9 mouse cellular contexts compared by ENCODE assay signal in the genomic region with DNA sequence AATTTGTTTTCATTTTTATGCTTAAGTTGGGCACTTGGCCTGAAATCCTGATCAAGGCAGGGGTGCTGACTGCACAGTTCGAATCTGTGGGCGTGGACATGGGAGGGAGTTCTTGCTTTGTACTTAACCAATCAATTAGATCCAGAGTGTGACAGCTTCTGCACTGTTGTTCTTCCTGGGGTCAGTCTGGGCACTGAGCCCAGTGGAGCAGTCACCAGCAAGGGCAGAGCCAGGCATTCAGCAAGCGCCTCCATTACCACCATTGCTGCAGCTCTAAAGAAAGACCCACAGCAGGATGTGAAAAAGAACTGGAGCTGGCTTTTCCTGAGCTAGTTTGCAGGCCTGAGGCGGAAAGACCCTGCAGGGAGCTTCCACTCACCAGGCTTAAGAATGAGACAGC. TPM values are rescaled to one million over a fixed set of nuclear protein-coding genes. Genes with fewer than 3 reads are reported as not detected.
A peak's percentile ranks its signal among the peaks of the same experiment; 100 is the strongest.
DNase-seq lines count a peak whose midpoint lies in the region; TF ChIP-seq lines count a peak whose summit lies in the region.
"Had no signal": no experiment of that assay in that cellular context is flagged by ENCODE, and none has a peak within 500 bp of the region (broad histone marks: within the 10 kb centered on the region; RNA-seq: fewer than 3 reads in every experiment).

No protein-coding gene starts in this region.

- 0 out of 2 replicates have a peak overlapping the region, but pooled peaks have one; percentile 10 for H3K4me3 ChIP-seq in bone marrow macrophage, adult 2 months (ENCODE audit: insufficient read depth, low read length)
- peak overlapping the region; percentile 2; the same call in 1 of the 2 replicates for H3K4me3 ChIP-seq in midbrain, embryonic 10.5 days

- TF ChIP-seq POLR2A in bone marrow macrophage, adult 2 months (IDR thresholded peaks at IDR 0.05; ENCODE audit: borderline replicate concordance, low read depth, low read length), result no peak

- TF ChIP-seq CTCF in bone marrow macrophage, adult 2 months (IDR thresholded peaks at IDR 0.05; ENCODE audit: low read depth, low read length), result no peak

- intact Hi-C loops in heart, postnatal 14 days (cut with DNase I), result no loop called here

- H3K27me3 ChIP-seq in midbrain, embryonic 10.5 days (ENCODE audit: low read depth, poor library complexity, severe bottlenecking), result no peaks in the 10 kb centered on the region
- H3K27me3 ChIP-seq: CH12.LX had no signal

- WGBS in midbrain, embryonic 10.5 days, result 15% methylated on average over 4 of the region's 4 CpGs

- peak; percentile 32 to 53 for DNase-seq in cerebellum, postnatal 25 days
- DNase-seq in cerebellum, postnatal 36 days, result no peak
- peak; percentile 51 to 66 for DNase-seq in heart, postnatal 14 days
- peak; percentile 66 to 79 for DNase-seq in kidney, postnatal 4 days
- DNase-seq in midbrain, embryonic 10.5 days (ENCODE audit: low spot score), result peak; percentile 54
- no peak for DNase-seq in urinary bladder, adult 2 months (ENCODE audit: low spot score)
- no peak for DNase-seq in natural killer cell, adult 2 months (ENCODE audit: low spot score in 2 of 2)

- H3K9me3 ChIP-seq in midbrain, embryonic 10.5 days (replicated peaks), result no peaks in the 10 kb centered on the region

- H3K27ac ChIP-seq in bone marrow macrophage, adult 2 months (ENCODE audit: insufficient read depth, low read depth, low read length), result no peak overlapping the region
- H3K27ac ChIP-seq in midbrain, embryonic 10.5 days (replicated peaks), result peak overlapping the region; percentile 67

- H3K4me1 ChIP-seq in bone marrow macrophage, adult 2 months (ENCODE audit: control insufficient read depth, insufficient read depth, low read length), result peaks cover 18% of the 10 kb centered on the region
- peaks cover 31% of the 10 kb centered on the region for H3K4me1 ChIP-seq in midbrain, embryonic 10.5 days

- H3K36me3 ChIP-seq in midbrain, embryonic 10.5 days, result no peaks in the 10 kb centered on the region

RNA-seq across cellular contexts. Expression of a gene that starts 38.0 kb away (rescaled TPM):
- 1.3 and 2.4 TPM in 2 replicates for polyA plus RNA-seq in bone marrow macrophage, adult 2 months (2012; ENCODE audit: insufficient read depth, insufficient read length, missing spikeins)
- 10 to 100 TPM; 19.4 to 20.0 TPM for total RNA-seq in heart, postnatal 14 days (2021)
- 20.8 and 26.3 TPM in 2 replicates for polyA plus RNA-seq in midbrain, embryonic 10.5 days (2016; fragmentation: Nextera tagmentation; extraction: Ambion mirVana)
- polyA plus RNA-seq in urinary bladder, adult 2 months (2012; rRNA removed), result 25.6 and 30.8 TPM in 2 replicates

RNA-seq across cellular contexts. Expression of a gene that starts 48.9 kb away (rescaled TPM):
- polyA plus RNA-seq in bone marrow macrophage, adult 2 months (2012; ENCODE audit: insufficient read depth, insufficient read length, missing spikeins), result 6.2 and 6.8 TPM in 2 replicates
- 10 to 100 TPM; 10.4 to 11.9 TPM for total RNA-seq in heart, postnatal 14 days (2021)
- 17.8 and 21.2 TPM in 2 replicates for polyA plus RNA-seq in midbrain, embryonic 10.5 days (2016; fragmentation: Nextera tagmentation; extraction: Ambion mirVana)
- polyA plus RNA-seq in urinary bladder, adult 2 months (2012; rRNA removed), result 19.6 and 26.7 TPM in 2 replicates

RNA-seq across cellular contexts. Expression of a gene that starts 56.9 kb away (rescaled TPM):
- polyA plus RNA-seq in bone marrow macrophage, adult 2 months (2012; ENCODE audit: insufficient read depth, insufficient read length, missing spikeins), result 1.5 and 3.5 TPM in 2 replicates
- total RNA-seq in heart, postnatal 14 days (2021), result 10 to 100 TPM; 52.6 to 94.6 TPM
- polyA plus RNA-seq in midbrain, embryonic 10.5 days (2016; fragmentation: Nextera tagmentation; extraction: Ambion mirVana), result 0.69 TPM in 1 of 2 replicates, not detected in the other
- 0.12 and 0.25 TPM in 2 replicates for polyA plus RNA-seq in urinary bladder, adult 2 months (2012; rRNA removed)

RNA-seq across cellular contexts. Expression of a gene that starts 59.4 kb away (rescaled TPM):
- 5.5 and 7.6 TPM in 2 replicates for polyA plus RNA-seq in bone marrow macrophage, adult 2 months (2012; ENCODE audit: insufficient read depth, insufficient read length, missing spikeins)
- total RNA-seq in heart, postnatal 14 days (2021), result 100 to 1,000 TPM; 101 to 170 TPM
- 16.3 and 17.4 TPM in 2 replicates for polyA plus RNA-seq in midbrain, embryonic 10.5 days (2016; fragmentation: Nextera tagmentation; extraction: Ambion mirVana)
- 21.3 and 26.1 TPM in 2 replicates for polyA plus RNA-seq in urinary bladder, adult 2 months (2012; rRNA removed)

Comparison
In these comparisons a context has a peak if more than half of its experiments do, and no peak if none do; other contexts are left out.
1. DNase-seq: peak in cerebellum, postnatal 25 days (2 of 2), heart, postnatal 14 days (2 of 2), kidney, postnatal 4 days (2 of 2) and midbrain, embryonic 10.5 days (single experiment); none in cerebellum, postnatal 36 days (0 of 2), urinary bladder, adult 2 months (single experiment) and natural killer cell, adult 2 months (0 of 2).